Mouse (Mus musculus): ENCODE results near the gene Tmem252. TPM values are rescaled to one million over a fixed set of nuclear protein-coding genes. Genes with fewer than 3 reads are reported as not detected.

Tmem252 gene
- total and polyA plus RNA-seq, 3 experiments = 0.08 to 0.11 (median 0.10) TPM

GRCm38 (mm10) chr19:24718021-24718420 is 44.2 kb downstream of the Tmem252 start:
- WGBS = 59% methylated on average over 1 of the region's 1 CpGs

DNA sequence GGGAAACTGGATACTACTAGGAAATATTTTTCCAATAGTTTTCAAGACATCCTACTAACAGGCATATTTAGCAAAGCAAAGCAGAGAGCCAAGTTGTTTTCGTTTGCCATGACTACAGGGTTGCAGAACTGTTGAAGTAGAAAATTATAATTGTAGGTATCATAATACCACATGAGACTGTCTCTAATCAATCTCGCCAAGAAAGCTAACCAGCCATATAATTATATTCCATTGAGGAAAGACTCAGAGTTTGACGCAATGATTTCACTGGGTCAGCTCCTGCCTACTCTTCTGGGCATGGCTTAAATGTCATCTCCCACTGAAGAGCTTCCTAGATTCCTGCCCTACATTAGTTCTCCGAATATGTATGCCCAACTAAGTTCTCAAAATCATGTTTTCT is 45.7 kb downstream of the Tmem252 start:
- Histone ChIP-seq H3K9ac (ENCODE audit: low read depth, low read length) (no peak overlapping the region), H3K79me2 (replicated peaks; ENCODE audit: control insufficient read depth, insufficient read depth, low read length) (no peaks in the 10 kb centered on the region), H3K4me1 (ENCODE audit: control insufficient read depth, insufficient read depth, low read length) (no peaks in the 10 kb centered on the region), H3K27ac (no peak overlapping the region), H3K36me3 (ENCODE audit: control insufficient read depth, insufficient read depth, low read length) (no peaks in the 10 kb centered on the region; the same call in 1 of the 2 replicates), H3K4me3 (no peak overlapping the region), H3K27me3 (ENCODE audit: control insufficient read depth, insufficient read depth, low read length) (no peaks in the 10 kb centered on the region)
- no peak for TF ChIP-seq EP300 (IDR thresholded peaks at IDR 0.05; ENCODE audit: insufficient read depth, low read depth, low read length)
- TF ChIP-seq CTCF (IDR thresholded peaks at IDR 0.05) = no peak
- TF ChIP-seq POLR2A (IDR thresholded peaks at IDR 0.05; ENCODE audit: insufficient read depth, low read depth, low read length) = no peak
- intact Hi-C loops (cut with DNase I) = no loop called here
- WGBS = 88% methylated on average over 4 of the region's 4 CpGs
- DNase-seq = no peak

More at GRCm38 (mm10) chr19:24718021-24718420, 44.2 kb downstream of the Tmem252 start:
- Histone ChIP-seq H3K27ac (no peak overlapping the region), H3K4me3 (no peak overlapping the region), H3K9ac (ENCODE audit: low read depth, low read length) (no peak overlapping the region), H3K36me3 (ENCODE audit: control insufficient read depth, insufficient read depth, low read length) (no peaks in the 10 kb centered on the region; the same call in 1 of the 2 replicates), H3K27me3 (ENCODE audit: control insufficient read depth, insufficient read depth, low read length) (no peaks in the 10 kb centered on the region), H3K79me2 (replicated peaks; ENCODE audit: control insufficient read depth, insufficient read depth, low read length) (no peaks in the 10 kb centered on the region), H3K4me1 (ENCODE audit: control insufficient read depth, insufficient read depth, low read length) (no peaks in the 10 kb centered on the region)
- DNase-seq = no peak
- TF ChIP-seq EP300 (IDR thresholded peaks at IDR 0.05; ENCODE audit: insufficient read depth, low read depth, low read length) (no peak), CTCF (IDR thresholded peaks at IDR 0.05) (no peak), POLR2A (IDR thresholded peaks at IDR 0.05; ENCODE audit: insufficient read depth, low read depth, low read length) (no peak)
- intact Hi-C loops (cut with DNase I) = no loop called here

DNA sequence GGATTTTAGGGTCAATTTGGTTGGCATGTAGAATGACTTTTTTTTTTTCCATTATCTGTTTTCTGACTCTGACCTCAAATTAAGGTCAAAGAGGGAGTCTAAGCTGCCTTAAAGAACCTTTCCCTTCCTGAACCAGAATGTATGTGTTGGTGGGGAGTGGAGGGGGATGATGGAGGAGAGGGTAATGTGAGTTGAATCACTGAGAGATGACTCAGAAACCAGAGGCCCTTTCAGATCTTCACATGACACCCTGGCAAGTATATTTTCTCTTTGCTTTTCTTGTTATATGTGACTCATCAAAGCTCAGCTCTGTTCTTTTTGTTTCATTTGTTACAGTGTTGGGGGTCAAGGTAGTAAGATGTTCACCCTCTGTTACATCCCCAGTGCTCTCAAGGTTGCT is 46.6 kb downstream of the Tmem252 start:
- H3K79me2 ChIP-seq (replicated peaks; ENCODE audit: control insufficient read depth, insufficient read depth, low read length) = no peaks in the 10 kb centered on the region
- TF ChIP-seq CTCF (IDR thresholded peaks at IDR 0.05) = no peak
- no peak overlapping the region for H3K9ac ChIP-seq (ENCODE audit: low read depth, low read length)
- no peak overlapping the region for H3K27ac ChIP-seq
- DNase-seq = no peak
- peaks cover 4% of the 10 kb centered on the region; the same call in 1 of the 2 replicates for H3K36me3 ChIP-seq (ENCODE audit: control insufficient read depth, insufficient read depth, low read length)
- intact Hi-C loops (cut with DNase I) = no loop called here
- no peaks in the 10 kb centered on the region for H3K27me3 ChIP-seq (ENCODE audit: control insufficient read depth, insufficient read depth, low read length)
- no peaks in the 10 kb centered on the region; the same call in 1 of the 2 replicates for H3K4me1 ChIP-seq (ENCODE audit: control insufficient read depth, insufficient read depth, low read length)
- H3K4me3 ChIP-seq = no peak overlapping the region

- Histone ChIP-seq H3K27me3 (ENCODE audit: control insufficient read depth, insufficient read depth, low read length) (no peaks in the 10 kb centered on the region), H3K4me1 (ENCODE audit: control insufficient read depth, insufficient read depth, low read length) (no peaks in the 10 kb centered on the region; the same call in 1 of the 2 replicates), H3K27ac (no peak overlapping the region), H3K36me3 (ENCODE audit: control insufficient read depth, insufficient read depth, low read length) (peaks cover 4% of the 10 kb centered on the region; the same call in 1 of the 2 replicates), H3K9ac (ENCODE audit: low read depth, low read length) (no peak overlapping the region), H3K79me2 (replicated peaks; ENCODE audit: control insufficient read depth, insufficient read depth, low read length) (no peaks in the 10 kb centered on the region), H3K4me3 (no peak overlapping the region)
- intact Hi-C loops (cut with DNase I) = no loop called here
- DNase-seq = no peak
- WGBS = 70% methylated on average over 10 of the region's 10 CpGs
- TF ChIP-seq POLR2A (IDR thresholded peaks at IDR 0.05; ENCODE audit: insufficient read depth, low read depth, low read length) = no peak
- TF ChIP-seq CTCF (IDR thresholded peaks at IDR 0.05) = no peak
Measured at GRCm38 (mm10) chr19:24724362-24724761, 50.6 kb downstream of the Tmem252 start.

- no peak overlapping the region for H3K4me3 ChIP-seq
- intact Hi-C loops (cut with DNase I) = no loop called here
- H3K9ac ChIP-seq (ENCODE audit: low read depth, low read length) = no peak overlapping the region
- DNase-seq = no peak
- H3K36me3 ChIP-seq (ENCODE audit: control insufficient read depth, insufficient read depth, low read length) = peaks cover 3% of the 10 kb centered on the region
- no peak for TF ChIP-seq EP300 (IDR thresholded peaks at IDR 0.05; ENCODE audit: insufficient read depth, low read depth, low read length)
- TF ChIP-seq CTCF (IDR thresholded peaks at IDR 0.05) = no peak
- no peak for TF ChIP-seq POLR2A (IDR thresholded peaks at IDR 0.05; ENCODE audit: insufficient read depth, low read depth, low read length)
- H3K27ac ChIP-seq = no peak overlapping the region
- H3K4me1 ChIP-seq (ENCODE audit: control insufficient read depth, insufficient read depth, low read length) = peaks cover 3% of the 10 kb centered on the region
- H3K79me2 ChIP-seq (replicated peaks; ENCODE audit: control insufficient read depth, insufficient read depth, low read length) = no peaks in the 10 kb centered on the region
- no peaks in the 10 kb centered on the region for H3K27me3 ChIP-seq (ENCODE audit: control insufficient read depth, insufficient read depth, low read length)
- WGBS = 38% methylated on average over 5 of the region's 5 CpGs
Measured at GRCm38 (mm10) chr19:24730661-24731060, 56.9 kb downstream of the Tmem252 start.

Other genes starting within 250 kb of the Tmem252 start
- gene Fam122a, start 196.7 kb upstream of the Tmem252 start, total RNA-seq (2021) = 10 to 100 TPM; 25.2 to 28.8 TPM
- gene Fam122a, start 196.7 kb upstream of the Tmem252 start, polyA plus RNA-seq (2012; rRNA removed) = 26.4 and 27.4 TPM in 2 replicates
- gene Pip5k1b, start 118.1 kb upstream of the Tmem252 start, total RNA-seq (2021) = 10 to 100 TPM; 22.2 to 23.1 TPM
- 14.6 and 24.0 TPM in 2 replicates for gene Pip5k1b, start 118.1 kb upstream of the Tmem252 start, polyA plus RNA-seq (2012; rRNA removed)
- gene Pgm5, start 187.8 kb downstream of the Tmem252 start, total RNA-seq (2021) = 100 to 1,000 TPM in 1 of 2 experiments, 10 to 100 TPM in 1; 93.8 to 103 TPM
- 48.6 and 95.9 TPM in 2 replicates for gene Pgm5, start 187.8 kb downstream of the Tmem252 start, polyA plus RNA-seq (2012; rRNA removed)
- 100 to 1,000 TPM; 930 to 977 TPM for gene Gm10053, start 201.7 kb downstream of the Tmem252 start, total RNA-seq (2021)
- 215 and 395 TPM in 2 replicates for gene Gm10053, start 201.7 kb downstream of the Tmem252 start, polyA plus RNA-seq (2012; rRNA removed)
- gene Foxd4, start 227.2 kb downstream of the Tmem252 start, total RNA-seq (2021) = not detected
- gene Foxd4, start 227.2 kb downstream of the Tmem252 start, polyA plus RNA-seq (2012; rRNA removed) = not detected in 2 replicates

Measured in heart, adult 2 months (tissue).